In genomic region chr10:60552951-60553635, GRCm38 (mm10) we compare ENCODE assay signal across 28 mouse cellular contexts.
DNase-seq lines count a peak whose midpoint lies in the region; ATAC-seq and TF ChIP-seq lines count a peak whose summit lies in the region.
"Had no signal": no experiment of that assay in that cellular context is flagged by ENCODE, and none has a peak within 500 bp of the region (broad histone marks: within the 10 kb centered on the region; RNA-seq: fewer than 3 reads in every experiment).

No protein-coding gene starts in this region.

- DNase-seq in forebrain, embryonic 10.5 days (ENCODE audit: extremely low spot score, low spot score): no peak
- peak; percentile 32 for DNase-seq in heart, adult 8-10 months (ENCODE audit: low spot score)
- DNase-seq in heart, postnatal 25 days (ENCODE audit: low spot score): no peak
- peak; percentile 12 for DNase-seq in brain, embryonic 14.5 days (ENCODE audit: low read depth)
- no peak for DNase-seq in left cerebral cortex, postnatal 36 days (ENCODE audit: low spot score in 2 of 2)
- DNase-seq: adrenal gland, adult 2 months; cerebellum, adult 11 months; cerebellum, adult 9-10 months; embryo, embryonic 11 days; gastrocnemius, postnatal 14 days; kidney, adult 18-20 months; kidney, postnatal 36 days; retina, postnatal 1 day; right cerebral cortex, postnatal 25 days; thymus, postnatal 14 days had no signal

- 0 out of 2 replicates have a peak, but pooled peaks have one; percentile 4 for TF ChIP-seq CTCF in E14TG2a.4 (conservative IDR thresholded peaks at IDR 0.05; ENCODE audit: low read length)
- TF ChIP-seq CTCF in brain, embryonic 14.5 days (IDR thresholded peaks at IDR 0.05; ENCODE audit: borderline replicate concordance, extremely low read depth, insufficient read depth, insufficient read length): no peak; the same call in 1 of the 2 replicates

- H3K9me3 ChIP-seq in forebrain, embryonic 10.5 days: no peaks in the 10 kb centered on the region
- H3K9me3 ChIP-seq in forebrain, embryonic 13.5 days (replicated peaks): no peaks in the 10 kb centered on the region
- H3K9me3 ChIP-seq in E14TG2a.4 (ENCODE audit: low read length): peaks cover 9% of the 10 kb centered on the region
- H3K9me3 ChIP-seq: embryonic facial prominence, embryonic 12.5 days; hindbrain, embryonic 15.5 days; kidney, embryonic 15.5 days; limb, embryonic 13.5 days; lung, embryonic 15.5 days; midbrain, embryonic 13.5 days; neural tube, embryonic 15.5 days had no signal

- no peak for ATAC-seq in forebrain, embryonic 13.5 days
- ATAC-seq: activated CD4-positive, CD25-positive, alpha-beta regulatory T cell, adult 4 months; midbrain, embryonic 13.5 days had no signal

- H3K9ac ChIP-seq in forebrain, embryonic 13.5 days: no peak overlapping the region
- H3K9ac ChIP-seq: embryonic facial prominence, embryonic 12.5 days; hindbrain, embryonic 15.5 days; kidney, embryonic 15.5 days; limb, embryonic 13.5 days; lung, embryonic 15.5 days; midbrain, embryonic 13.5 days; neural tube, embryonic 15.5 days had no signal

- intact Hi-C loops in heart, postnatal 25 days (cut with DNase I): no loop called here
- intact Hi-C loops in left cerebral cortex, postnatal 36 days (cut with DNase I): no loop called here

- H3K27ac ChIP-seq in forebrain, embryonic 10.5 days: 0 out of 2 replicates have a peak overlapping the region, but pooled peaks have one; percentile 16
- H3K27ac ChIP-seq in forebrain, embryonic 13.5 days: no peak overlapping the region
- H3K27ac ChIP-seq: embryonic facial prominence, embryonic 12.5 days; hindbrain, embryonic 15.5 days; kidney, embryonic 15.5 days; layer of hippocampus, adult 2 months; left cerebral cortex, adult 2 months; limb, embryonic 13.5 days; lung, embryonic 15.5 days; midbrain, embryonic 13.5 days; neural tube, embryonic 15.5 days had no signal

- peaks cover 16% of the 10 kb centered on the region for H3K4me1 ChIP-seq in forebrain, embryonic 10.5 days
- peaks cover 9% of the 10 kb centered on the region for H3K4me1 ChIP-seq in forebrain, embryonic 13.5 days
- no peaks in the 10 kb centered on the region; the same call in 1 of the 2 replicates for H3K4me1 ChIP-seq in E14TG2a.4 (replicated peaks; ENCODE audit: low read depth, low read length)
- H3K4me1 ChIP-seq: embryonic facial prominence, embryonic 12.5 days; hindbrain, embryonic 15.5 days; kidney, embryonic 15.5 days; limb, embryonic 13.5 days; lung, embryonic 15.5 days had no signal

- WGBS in forebrain, embryonic 10.5 days: 67% methylated on average over 4 of the region's 4 CpGs
- 58% methylated on average over 4 of the region's 4 CpGs for WGBS in forebrain, embryonic 13.5 days

- no peaks in the 10 kb centered on the region for H3K36me3 ChIP-seq in forebrain, embryonic 10.5 days (replicated peaks)
- no peaks in the 10 kb centered on the region for H3K36me3 ChIP-seq in forebrain, embryonic 13.5 days (ENCODE audit: poor library complexity, severe bottlenecking)
- H3K36me3 ChIP-seq in E14TG2a.4 (ENCODE audit: insufficient read depth, low read length): no peaks in the 10 kb centered on the region
- H3K36me3 ChIP-seq: embryonic facial prominence, embryonic 12.5 days; hindbrain, embryonic 15.5 days; kidney, embryonic 15.5 days; limb, embryonic 13.5 days; lung, embryonic 15.5 days; midbrain, embryonic 13.5 days; neural tube, embryonic 15.5 days had no signal

- no peak overlapping the region for H3K4me2 ChIP-seq in forebrain, embryonic 13.5 days
- H3K4me2 ChIP-seq: embryonic facial prominence, embryonic 12.5 days; hindbrain, embryonic 15.5 days; kidney, embryonic 15.5 days; limb, embryonic 13.5 days; liver, embryonic 11.5 days; lung, embryonic 15.5 days; midbrain, embryonic 13.5 days; neural tube, embryonic 15.5 days had no signal

- TF ChIP-seq POLR2A in brain, embryonic 14.5 days (IDR thresholded peaks at IDR 0.05; ENCODE audit: borderline replicate concordance, extremely low read depth, insufficient read depth, insufficient read length, poor library complexity, severe bottlenecking): no peak

- H3K27me3 ChIP-seq in forebrain, embryonic 10.5 days (ENCODE audit: poor library complexity, severe bottlenecking): no peaks in the 10 kb centered on the region
- no peaks in the 10 kb centered on the region for H3K27me3 ChIP-seq in forebrain, embryonic 13.5 days
- no peaks in the 10 kb centered on the region for H3K27me3 ChIP-seq in E14TG2a.4 (ENCODE audit: insufficient read depth, low read length)
- H3K27me3 ChIP-seq: embryonic facial prominence, embryonic 12.5 days; hindbrain, embryonic 15.5 days; kidney, embryonic 15.5 days; limb, embryonic 13.5 days; lung, embryonic 15.5 days; midbrain, embryonic 13.5 days had no signal

- H3K4me3 ChIP-seq in forebrain, embryonic 10.5 days: no peak overlapping the region
- H3K4me3 ChIP-seq in forebrain, embryonic 13.5 days: no peak overlapping the region
- H3K4me3 ChIP-seq in E14TG2a.4 (replicated peaks; ENCODE audit: low read length): no peak overlapping the region
- H3K4me3 ChIP-seq: embryonic facial prominence, embryonic 12.5 days; hindbrain, embryonic 15.5 days; kidney, embryonic 15.5 days; layer of hippocampus, adult 2 months; left cerebral cortex, adult 2 months; limb, embryonic 13.5 days; lung, embryonic 15.5 days; midbrain, embryonic 13.5 days; neural tube, embryonic 15.5 days had no signal

Comparison
In these comparisons a context has a peak if more than half of its experiments do, and no peak if none do; other contexts are left out.
1. DNase-seq: peak in heart, adult 8-10 months (single experiment) and brain, embryonic 14.5 days (single experiment); none in forebrain, embryonic 10.5 days (single experiment), heart, postnatal 25 days (single experiment) and left cerebral cortex, postnatal 36 days (0 of 2).